Mouse (Mus musculus) heart, adult 8-10 months (tissue): ENCODE measurements around the gene Olfr497. TPM values are rescaled to one million over a fixed set of nuclear protein-coding genes. Genes with fewer than 3 reads are reported as not detected.

ENCODE experiments used
- DNase-seq: peaks from one replicate; pipeline ENCODE4 v3.0.0; 2022; ENCODE audit warnings: low spot score
- total RNA-seq, 4 experiments: library from RNA; stranded (reverse); gene quantifications; 2 replicates each; pipeline ENCODE4 v1.2.4; 2022

Gene Olfr497
- total RNA-seq = not detected

DNA sequence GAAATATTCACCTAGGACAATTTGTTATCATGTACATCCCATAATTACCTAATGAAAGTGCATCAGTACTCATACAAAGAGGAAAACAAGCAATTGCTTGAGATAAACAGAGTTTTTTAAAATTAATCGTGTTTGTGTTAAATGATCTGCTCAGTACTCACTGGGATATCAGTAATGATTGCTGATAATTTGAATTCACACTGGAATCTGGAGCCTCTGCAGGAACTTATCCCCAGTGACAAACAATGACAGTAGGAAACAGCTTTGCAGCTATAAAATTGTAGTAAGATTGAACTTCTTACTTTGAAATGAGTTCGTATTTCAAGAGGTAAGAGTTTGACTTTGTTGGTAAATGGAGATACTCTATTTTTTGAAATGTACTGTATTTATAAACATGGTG is at the start of gene Olfr497:
Olfr497 (plus strand) TSS at position 301 of the 400 bp plus-strand sequence.
- DNase-seq = no peak

DNA sequence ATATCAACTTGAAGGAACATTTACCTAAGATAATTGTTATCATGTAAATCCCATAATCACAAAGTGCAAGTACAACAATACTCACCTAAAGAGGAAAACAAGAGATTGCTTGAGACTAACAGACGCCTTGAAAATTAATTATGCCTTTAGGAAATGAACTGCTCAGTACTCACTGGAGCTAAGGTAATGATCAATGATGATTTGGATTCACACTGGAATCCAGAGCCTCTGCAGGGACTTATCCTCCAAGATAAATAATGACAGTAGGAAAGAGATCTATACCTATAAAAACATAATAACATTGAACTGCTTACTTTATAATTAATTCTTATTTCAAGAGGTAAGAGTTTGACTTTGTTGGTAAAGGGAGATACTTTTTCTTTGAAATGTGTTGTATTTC is 27.4 kb upstream of the Olfr497 start, which contains the start of gene Olfr495:
Olfr495 (plus strand) TSS at position 301 of the 400 bp plus-strand sequence.
- DNase-seq = no peak

DNA sequence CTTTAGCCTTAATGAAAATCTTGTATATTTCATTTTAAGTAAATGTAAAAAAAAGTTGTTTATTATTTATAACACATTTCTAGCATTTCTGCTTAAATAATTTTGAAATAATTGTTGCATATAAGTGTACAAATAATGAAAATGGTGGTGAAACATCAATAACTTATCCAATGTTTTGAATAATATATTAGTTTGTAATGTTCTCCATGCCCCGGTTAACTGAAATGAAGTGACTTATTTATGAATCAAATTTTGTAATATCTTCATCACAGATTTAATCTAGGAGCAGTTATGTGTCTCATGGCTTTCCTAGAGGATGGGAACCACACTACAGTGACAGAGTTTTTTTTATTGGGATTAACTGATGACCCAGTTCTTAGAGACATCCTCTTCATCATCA is 44.8 kb downstream of the Olfr497 start, which contains the start of gene Olfr498:
Olfr498 (plus strand) TSS at position 301 of the 400 bp plus-strand sequence.
- no peak for DNase-seq

Other genes starting within 250 kb of the Olfr497 start
- not detected for gene Olfr486, start 247.7 kb upstream of the Olfr497 start, total RNA-seq
- gene Olfr487, start 205.8 kb upstream of the Olfr497 start, total RNA-seq = not detected
- gene Olfr488, start 162.1 kb upstream of the Olfr497 start, total RNA-seq = not detected
- gene Olfr490, start 131.5 kb upstream of the Olfr497 start, total RNA-seq = not detected
- gene Olfr491, start 107.0 kb upstream of the Olfr497 start, total RNA-seq = not detected
- not detected for gene Olfr492, start 96.7 kb upstream of the Olfr497 start, total RNA-seq
- gene Olfr493, start 73.4 kb upstream of the Olfr497 start, total RNA-seq = not detected
- not detected for gene Olfr494, start 55.1 kb upstream of the Olfr497 start, total RNA-seq
- gene Olfr495, start 27.3 kb upstream of the Olfr497 start, total RNA-seq = not detected
- not detected for gene Olfr498, start 44.9 kb downstream of the Olfr497 start, total RNA-seq
- gene Olfr502, start 104.6 kb downstream of the Olfr497 start, total RNA-seq = not detected
- gene Olfr503, start 124.1 kb downstream of the Olfr497 start, total RNA-seq = not detected
- gene Olfr504, start 145.4 kb downstream of the Olfr497 start, total RNA-seq = not detected
- not detected for gene Olfr506, start 190.4 kb downstream of the Olfr497 start, total RNA-seq
- gene Olfr507, start 201.4 kb downstream of the Olfr497 start, total RNA-seq = not detected
- gene Olfr508, start 209.6 kb downstream of the Olfr497 start, total RNA-seq = not detected
- not detected for gene Olfr509, start 231.5 kb downstream of the Olfr497 start, total RNA-seq
- not detected for gene Olfr510, start 246.0 kb downstream of the Olfr497 start, total RNA-seq